Mouse (Mus musculus) neural tube, embryonic 14.5 days (tissue): ENCODE measurements around the gene Fgd3. TPM values are rescaled to one million over a fixed set of nuclear protein-coding genes. Genes with fewer than 3 reads are reported as not detected.

Source experiments
- polyA plus RNA-seq: library from polyadenylated mRNA; unstranded; fragments of >200 nt; fragmentation: Nextera tagmentation; extraction: Ambion mirVana; gene quantifications from 2 replicates; pipeline ENCODE4 v1.2.1, GENCODE M21; 2014

Gene Fgd3
- polyA plus RNA-seq, 1 experiment from 2014 or later, result 2.4 TPM

Other genes with a start within 250 kb of the Fgd3 start
- gene Wnk2, start 172.3 kb downstream of the Fgd3 start, polyA plus RNA-seq, result 26.5 and 33.1 TPM in 2 replicates
- gene Ninj1, start 132.8 kb downstream of the Fgd3 start, polyA plus RNA-seq, result 29.0 and 34.8 TPM in 2 replicates
- gene Card19, start 104.3 kb downstream of the Fgd3 start, polyA plus RNA-seq, result 35.7 and 37.3 TPM in 2 replicates
- 0.56 and 0.91 TPM in 2 replicates for gene Susd3, start 71.6 kb downstream of the Fgd3 start, polyA plus RNA-seq
- 27.6 and 38.6 TPM in 2 replicates for gene Bicd2, start 21.3 kb upstream of the Fgd3 start, polyA plus RNA-seq
- 14.8 and 15.8 TPM in 2 replicates for gene Ippk, start 100.9 kb upstream of the Fgd3 start, polyA plus RNA-seq
- 0.71 and 0.73 TPM in 2 replicates for gene Tes3-ps, start 173.0 kb upstream of the Fgd3 start, polyA plus RNA-seq
- gene Ecm2, start 184.5 kb upstream of the Fgd3 start, polyA plus RNA-seq, result 1.3 and 1.8 TPM in 2 replicates
- gene Aspn, start 224.1 kb upstream of the Fgd3 start, polyA plus RNA-seq, result 0.51 and 1.3 TPM in 2 replicates